Mouse (Mus musculus): Measurements from ENCODE around the gene Kcnc1.

Gene Kcnc1

GRCm38 (mm10) chr7:46394933-46395332 is 1.4 kb upstream of the Kcnc1 start:
- DNase-seq (ENCODE audit: low spot score in 2 of 2) = no peak

GRCm38 (mm10) chr7:46395571-46395970 is 726 bp upstream of the Kcnc1 start:
- DNase-seq (ENCODE audit: low spot score in 2 of 2) = no peak

- no peak for DNase-seq (ENCODE audit: low spot score in 2 of 2)
These were observed 833 bp downstream of the Kcnc1 start for GRCm38 (mm10) chr7:46396928-46397731.

GRCm38 (mm10) chr7:46397732-46398333 is 1.5 kb downstream of the Kcnc1 start:
- no peak for DNase-seq (ENCODE audit: low spot score in 2 of 2)

GRCm38 (mm10) chr7:46398612-46399011 is 2.3 kb downstream of the Kcnc1 start:
- no peak for DNase-seq (ENCODE audit: low spot score in 2 of 2)

GRCm38 (mm10) chr7:46399676-46400075 is 3.4 kb downstream of the Kcnc1 start:
- no peak for DNase-seq (ENCODE audit: low spot score in 2 of 2)

GRCm38 (mm10) chr7:46400346-46400745 is 4.0 kb downstream of the Kcnc1 start:
- no peak for DNase-seq (ENCODE audit: low spot score in 2 of 2)

- no peak for DNase-seq (ENCODE audit: low spot score in 2 of 2)
These were observed 5.3 kb downstream of the Kcnc1 start for GRCm38 (mm10) chr7:46401371-46402180.

- no peak for DNase-seq (ENCODE audit: low spot score in 2 of 2)
These were observed 7.6 kb downstream of the Kcnc1 start for GRCm38 (mm10) chr7:46403616-46404485.

GRCm38 (mm10) chr7:46404756-46405155 is 8.5 kb downstream of the Kcnc1 start:
- no peak for DNase-seq (ENCODE audit: low spot score in 2 of 2)

GRCm38 (mm10) chr7:46408606-46409005 is 12.3 kb downstream of the Kcnc1 start:
- no peak for DNase-seq (ENCODE audit: low spot score in 2 of 2)

GRCm38 (mm10) chr7:46409204-46409789 is 13.0 kb downstream of the Kcnc1 start:
- no peak for DNase-seq (ENCODE audit: low spot score in 2 of 2)

- no peak for DNase-seq (ENCODE audit: low spot score in 2 of 2)
These were observed 14.4 kb downstream of the Kcnc1 start for GRCm38 (mm10) chr7:46410727-46411126.

GRCm38 (mm10) chr7:46412823-46413222 is 16.5 kb downstream of the Kcnc1 start:
- DNase-seq (ENCODE audit: low spot score in 2 of 2) = no peak

GRCm38 (mm10) chr7:46413959-46414725 is 17.8 kb downstream of the Kcnc1 start:
- DNase-seq (ENCODE audit: low spot score in 2 of 2) = no peak

GRCm38 (mm10) chr7:46415818-46416425 is 19.6 kb downstream of the Kcnc1 start:
- DNase-seq (ENCODE audit: low spot score in 2 of 2) = no peak

GRCm38 (mm10) chr7:46417467-46417866 is 21.2 kb downstream of the Kcnc1 start:
- DNase-seq (ENCODE audit: low spot score in 2 of 2) = no peak

GRCm38 (mm10) chr7:46418102-46418622 is 21.9 kb downstream of the Kcnc1 start:
- DNase-seq (ENCODE audit: low spot score in 2 of 2) = no peak

GRCm38 (mm10) chr7:46421535-46421934 is 25.2 kb downstream of the Kcnc1 start:
- DNase-seq (ENCODE audit: low spot score in 2 of 2) = no peak

Measured in urinary bladder, postnatal 36 days (tissue).